Mouse (Mus musculus) liver, adult 2 months (tissue): Measurements from ENCODE around the gene Napepld.

Experiments
- CTCF ChIP-seq: fragments of 200-500 bp; IDR thresholded peaks from 2 replicates; pipeline ENCODE4 v1.5.1; 2011; ENCODE audit warnings: low read depth, low read length, control low read depth
- POLR2A ChIP-seq: fragments of 200-500 bp; IDR thresholded peaks from 2 replicates; pipeline ENCODE4 v1.6.1; 2011; ENCODE audit warnings: low read length, control low read depth; ENCODE audit not compliant: insufficient read depth; ENCODE audit errors: extremely low read depth

DNA sequence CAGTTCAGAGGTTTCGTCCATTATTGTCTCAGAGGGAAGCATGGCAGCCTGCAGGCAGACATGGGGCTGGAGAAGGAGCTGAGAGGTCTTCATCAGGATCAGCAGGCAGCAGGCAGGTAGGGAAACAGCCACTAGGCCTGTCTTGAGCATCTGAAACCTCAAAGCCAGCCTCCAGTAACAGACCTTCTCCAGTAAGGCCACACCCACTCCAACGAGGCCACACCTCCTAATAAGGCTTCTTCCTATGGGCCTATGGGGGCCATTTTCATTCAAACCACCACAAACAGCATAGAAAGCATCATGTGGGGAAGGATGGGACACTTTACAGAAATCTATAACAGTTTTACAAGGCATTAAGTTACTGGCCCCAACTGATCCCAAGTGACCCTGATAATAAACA is 50.5 kb downstream of the Napepld start:
- no peak for TF ChIP-seq POLR2A
- no peak for TF ChIP-seq CTCF
